Mouse (Mus musculus): Measurements from ENCODE around the gene Rab26. TPM values are rescaled to one million over a fixed set of nuclear protein-coding genes. Genes with fewer than 3 reads are reported as not detected.

Rab26 gene
- total RNA-seq, 2 experiments from 2014 or later, result 0.27 to 0.38 TPM

DNA sequence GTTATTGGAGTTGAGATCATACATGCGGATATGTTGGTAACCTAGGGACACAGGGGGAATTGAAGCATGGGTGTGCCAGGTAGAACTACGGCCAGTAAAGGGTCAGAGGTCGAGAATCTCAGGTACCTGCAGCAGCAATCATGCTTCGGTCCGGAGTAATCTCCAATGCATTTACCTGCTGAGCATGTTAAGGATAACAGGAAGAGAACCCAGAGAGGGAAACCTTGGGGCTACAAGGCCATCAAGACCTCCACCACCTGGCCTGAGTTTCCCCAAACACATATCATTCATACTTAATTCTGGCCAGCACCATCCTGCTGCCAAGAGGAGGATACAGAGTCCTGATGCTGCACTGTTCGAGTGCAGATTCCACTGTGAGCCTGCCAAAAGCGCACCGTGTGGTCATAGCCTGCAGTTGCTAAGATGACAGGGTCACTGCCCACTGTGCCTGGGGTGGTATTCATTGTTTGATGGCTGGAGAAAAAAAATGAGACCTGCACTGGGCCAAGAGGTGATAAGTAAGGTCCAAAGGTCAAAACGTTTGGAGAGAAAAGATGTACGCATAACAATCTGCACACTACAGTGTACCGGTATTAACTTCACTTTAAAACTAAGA is 55.9 kb downstream of the Rab26 start:
- DNase-seq, result no peak

Other genes with a start within 250 kb of the Rab26 start
- gene Abca17, start 183.1 kb downstream of the Rab26 start, total RNA-seq (2021), result under 1 TPM in 1 of 2 experiments, not detected in 1; 0.05 TPM
- gene Abca3, start 182.3 kb downstream of the Rab26 start, total RNA-seq (2021), result 10 to 100 TPM; 14.7 to 16.8 TPM
- 100 to 1,000 TPM; 130 to 135 TPM for gene Rnps1, start 119.6 kb downstream of the Rab26 start, total RNA-seq (2021)
- gene Eci1, start 107.6 kb downstream of the Rab26 start, total RNA-seq (2021), result 100 to 1,000 TPM; 323 to 342 TPM
- gene Dnase1l2, start 91.1 kb downstream of the Rab26 start, total RNA-seq (2021), result 1 to 10 TPM; 1.0 to 1.5 TPM
- gene E4f1, start 63.9 kb downstream of the Rab26 start, total RNA-seq (2021), result 10 to 100 TPM; 17.3 to 19.3 TPM
- gene Pgp, start 63.8 kb downstream of the Rab26 start, total RNA-seq (2021), result 10 to 100 TPM; 46.5 to 49.3 TPM
- gene Bricd5, start 60.3 kb downstream of the Rab26 start, total RNA-seq (2021), result under 1 TPM in 1 of 2 experiments, not detected in 1; 0.29 TPM
- 10 to 100 TPM; 14.9 to 16.3 TPM for gene Mlst8, start 55.1 kb downstream of the Rab26 start, total RNA-seq (2021)
- under 1 TPM; 0.34 to 0.91 TPM for gene Caskin1, start 45.6 kb downstream of the Rab26 start, total RNA-seq (2021)
- gene Traf7, start 6.3 kb downstream of the Rab26 start, total RNA-seq (2021), result 100 to 1,000 TPM in 1 of 2 experiments, 10 to 100 TPM in 1; 97.6 to 106 TPM
- gene Pkd1, start 15.6 kb upstream of the Rab26 start, total RNA-seq (2021), result 10 to 100 TPM; 50.1 to 52.6 TPM
- 10 to 100 TPM; 82.9 to 87.9 TPM for gene Tsc2, start 98.4 kb upstream of the Rab26 start, total RNA-seq (2021)
- 1 to 10 TPM; 4.0 TPM for gene Nthl1, start 98.5 kb upstream of the Rab26 start, total RNA-seq (2021)
- gene Slc9a3r2, start 116.1 kb upstream of the Rab26 start, total RNA-seq (2021), result 10 to 100 TPM; 61.8 to 75.0 TPM
- not detected for gene Npw, start 124.2 kb upstream of the Rab26 start, total RNA-seq (2021)
- gene Zfp598, start 135.5 kb upstream of the Rab26 start, total RNA-seq (2021), result 10 to 100 TPM; 26.0 to 26.6 TPM
- under 1 TPM; 0.14 to 0.27 TPM for gene Syngr3, start 155.7 kb upstream of the Rab26 start, total RNA-seq (2021)
- 10 to 100 TPM; 23.3 to 25.6 TPM for gene Gfer, start 161.9 kb upstream of the Rab26 start, total RNA-seq (2021)
- gene Noxo1, start 162.0 kb upstream of the Rab26 start, total RNA-seq (2021), result 1 to 10 TPM; 1.9 to 2.1 TPM
- 10 to 100 TPM; 25.2 to 29.2 TPM for gene Tbl3, start 173.4 kb upstream of the Rab26 start, total RNA-seq (2021)
- not detected for gene Rnf151, start 183.9 kb upstream of the Rab26 start, total RNA-seq (2021)
- 100 to 1,000 TPM; 734 to 782 TPM for gene Rps2, start 183.9 kb upstream of the Rab26 start, total RNA-seq (2021)
- gene Ndufb10, start 190.3 kb upstream of the Rab26 start, total RNA-seq (2021), result 100 to 1,000 TPM; 684 to 725 TPM
- 10 to 100 TPM; 19.5 TPM for gene Rpl3l, start 193.6 kb upstream of the Rab26 start, total RNA-seq (2021)
- gene Msrb1, start 202.4 kb upstream of the Rab26 start, total RNA-seq (2021), result 10 to 100 TPM; 74.4 to 83.3 TPM
- under 1 TPM in 1 of 2 experiments, not detected in 1; 0.20 TPM for gene Hs3st6, start 218.8 kb upstream of the Rab26 start, total RNA-seq (2021)

All from heart, postnatal 4 days (tissue).